Mouse (Mus musculus): Measurements from ENCODE around the gene Acpp. TPM values are rescaled to one million over a fixed set of nuclear protein-coding genes. Genes with fewer than 3 reads are reported as not detected.

Acpp gene
- total RNA-seq (2012; rRNA removed) (0.17 and 0.30 TPM in 2 replicates), total RNA-seq (2014; rRNA removed) (0.19 and 0.27 TPM in 2 replicates), polyA plus RNA-seq (2012; ENCODE audit: insufficient read length, low read depth) (0.56 and 0.97 TPM in 2 replicates)

GRCm38 (mm10) chr9:104337183-104337931, at the start of gene Acpp:
TSS of gene Acpp (minus strand) at chr9:104337748.
- DNase-seq (ENCODE audit: extremely low read depth) = peak; percentile 57
- H3K4me2 ChIP-seq (ENCODE audit: insufficient read depth, low read depth, poor library complexity, severe bottlenecking) = peak within 1 kb of the TSS; percentile 74
- no peak within 1 kb of the TSS for H3K4me3 ChIP-seq (replicated peaks in 1 of 3; ENCODE audit: low read depth in 2 of 3, low read length in 2 of 3, poor library complexity in 1 of 3)
- H3K36me3 ChIP-seq (replicated peaks in 1 of 2; ENCODE audit: control insufficient read depth in 1 of 2, insufficient read depth in 1 of 2, low read length in 1 of 2) = no peaks in the 10 kb centered on the region
- H3K9ac ChIP-seq (ENCODE audit: insufficient read depth, low read depth) = no peak within 1 kb of the TSS
- H3K27me3 ChIP-seq (replicated peaks) = no peaks in the 10 kb centered on the region
- peaks cover 8 to 37% of the 10 kb centered on the region in 2 experiments for H3K4me1 ChIP-seq (ENCODE audit: control insufficient read depth in 1 of 2, insufficient read depth in 2 of 2)
- in situ Hi-C loops (cut with MboI; ENCODE audit: low pct_ligation_motif_present, low pct_unique_long_range_greater_than_20kb, low sequenced_read_pairs) = no loop called here
- no peaks in the 10 kb centered on the region for H3K9me3 ChIP-seq (replicated peaks; ENCODE audit: low read length)
- TF ChIP-seq NRF1 (IDR thresholded peaks at IDR 0.05; ENCODE audit: low read depth, low read length) = no peak
- TF ChIP-seq NELFE (IDR thresholded peaks at IDR 0.05; ENCODE audit: low read depth, low read length) = no peak
- TF ChIP-seq TBP (conservative IDR thresholded peaks at IDR 0.05; ENCODE audit: low read depth, low read length) = 0 out of 2 replicates have a peak, but pooled peaks have one; percentile 37
- no peak for TF ChIP-seq PAX5 (IDR thresholded peaks at IDR 0.05; ENCODE audit: low read length)
- no peak for TF ChIP-seq USF1 (IDR thresholded peaks at IDR 0.05; ENCODE audit: low read depth, low read length)
- peak; percentile 38; the same call in 1 of the 2 replicates for TF ChIP-seq POLR2A (IDR thresholded peaks at IDR 0.05; ENCODE audit: low read depth, low read length)
- no peaks in the 10 kb centered on the region for H3K79me2 ChIP-seq (replicated peaks; ENCODE audit: control insufficient read depth, extremely low read depth, insufficient read depth, poor library complexity, severe bottlenecking)
- dilution Hi-C loops (cut with MboI; ENCODE audit: extremely low pct_ligation_motif_present, extremely low pct_unique_long_range_greater_than_20kb, low sequenced_read_pairs) = no loop called here
- no peak within 1 kb of the TSS for H3K27ac ChIP-seq (ENCODE audit: insufficient read depth, low read depth)

- in situ Hi-C loops (cut with MboI; ENCODE audit: low pct_ligation_motif_present, low pct_unique_long_range_greater_than_20kb, low sequenced_read_pairs) = loop anchor here (10.0 kb wide), 1 partner anchor 58 kb away; no protein-coding TSS in a partner anchor
- dilution Hi-C loops (cut with MboI; ENCODE audit: extremely low pct_ligation_motif_present, extremely low pct_unique_long_range_greater_than_20kb, low sequenced_read_pairs) = no loop called here
- H3K9me3 ChIP-seq (replicated peaks; ENCODE audit: low read length) = peaks cover 4% of the 10 kb centered on the region
Observed at GRCm38 (mm10) chr9:104382571-104383170, 45.1 kb upstream of the Acpp start.

More at GRCm38 (mm10) chr9:104382571-104383170, 45.1 kb upstream of the Acpp start:
- Histone ChIP-seq H3K79me2 (replicated peaks; ENCODE audit: control insufficient read depth, extremely low read depth, insufficient read depth, poor library complexity, severe bottlenecking) (no peaks in the 10 kb centered on the region), H3K9ac (ENCODE audit: insufficient read depth, low read depth) (no peak overlapping the region), H3K4me1 (ENCODE audit: control insufficient read depth in 1 of 2, insufficient read depth in 2 of 2) (peaks cover 0 to 23% of the 10 kb centered on the region in 2 experiments; a peak in 2 of 4 replicates), H3K36me3 (replicated peaks in 1 of 2; ENCODE audit: control insufficient read depth in 1 of 2, insufficient read depth in 1 of 2, low read length in 1 of 2) (no peaks in the 10 kb centered on the region), H3K27me3 (replicated peaks) (no peaks in the 10 kb centered on the region), H3K27ac (ENCODE audit: insufficient read depth, low read depth) (no peak overlapping the region), H3K4me3 (replicated peaks in 1 of 3; ENCODE audit: low read depth in 2 of 3, low read length in 2 of 3, poor library complexity in 1 of 3) (no peak overlapping the region), H3K4me2 (ENCODE audit: insufficient read depth, low read depth, poor library complexity, severe bottlenecking) (no peak overlapping the region)
- DNase-seq (ENCODE audit: extremely low read depth) = no peak
- no peak for TF ChIP-seq USF2 (conservative IDR thresholded peaks at IDR 0.05; ENCODE audit: low read depth, low read length)
- TF ChIP-seq ZMIZ1 (IDR thresholded peaks at IDR 0.05; ENCODE audit: low read depth, low read length) = no peak
- no peak for TF ChIP-seq TCF12 (IDR thresholded peaks at IDR 0.05; ENCODE audit: low read depth, low read length)
- no peak for TF ChIP-seq USF1 (IDR thresholded peaks at IDR 0.05; ENCODE audit: low read depth, low read length)
- TF ChIP-seq CHD1 (IDR thresholded peaks at IDR 0.05; ENCODE audit: low read depth, low read length) = no peak
- no peak for TF ChIP-seq CHD2 (IDR thresholded peaks at IDR 0.05; ENCODE audit: low read length)
- no peak for TF ChIP-seq E2F4 (IDR thresholded peaks at IDR 0.05; ENCODE audit: insufficient replicate concordance, low read depth, low read length)
- TF ChIP-seq EP300 (IDR thresholded peaks at IDR 0.05; ENCODE audit: low read length) = no peak
- TF ChIP-seq MXI1 (IDR thresholded peaks at IDR 0.05; ENCODE audit: low read depth, low read length) = no peak
- no peak for TF ChIP-seq GABPA (IDR thresholded peaks at IDR 0.05; ENCODE audit: insufficient replicate concordance, low read depth, low read length)
- no peak for TF ChIP-seq KAT2A (IDR thresholded peaks at IDR 0.05; ENCODE audit: insufficient replicate concordance, low read length)
- TF ChIP-seq JUND (conservative IDR thresholded peaks at IDR 0.05; ENCODE audit: low read depth, low read length) = no peak
- TF ChIP-seq NELFE (IDR thresholded peaks at IDR 0.05; ENCODE audit: low read depth, low read length) = no peak
- no peak for TF ChIP-seq MAFK (IDR thresholded peaks at IDR 0.05; ENCODE audit: insufficient replicate concordance, low read length)
- no peak for TF ChIP-seq UBTF (IDR thresholded peaks at IDR 0.05; ENCODE audit: low read depth, low read length)
- no peak for TF ChIP-seq CTCF (conservative IDR thresholded peaks at IDR 0.05 in 1 of 2, IDR thresholded peaks at IDR 0.05 in 1 of 2; ENCODE audit: low read depth in 2 of 2, low read length in 2 of 2)
- no peak for TF ChIP-seq TBP (conservative IDR thresholded peaks at IDR 0.05; ENCODE audit: low read depth, low read length)
- TF ChIP-seq NRF1 (IDR thresholded peaks at IDR 0.05; ENCODE audit: low read depth, low read length) = no peak
- TF ChIP-seq BHLHE40 (IDR thresholded peaks at IDR 0.05; ENCODE audit: low read depth, low read length) = no peak
- no peak for TF ChIP-seq PAX5 (IDR thresholded peaks at IDR 0.05; ENCODE audit: low read length)

All from CH12.LX (cell line).